Mouse (Mus musculus): ENCODE results near the gene Ppard. TPM values are rescaled to one million over a fixed set of nuclear protein-coding genes. Genes with fewer than 3 reads are reported as not detected.
"Not testable (repeated sequence)": the region's sequence is repeated elsewhere in the genome, so short reads cannot be mapped to it uniquely, and the experiment has no call there.

The Ppard gene
- polyA plus RNA-seq, 1 experiment from 2014 or later = 2.7 TPM

DNA sequence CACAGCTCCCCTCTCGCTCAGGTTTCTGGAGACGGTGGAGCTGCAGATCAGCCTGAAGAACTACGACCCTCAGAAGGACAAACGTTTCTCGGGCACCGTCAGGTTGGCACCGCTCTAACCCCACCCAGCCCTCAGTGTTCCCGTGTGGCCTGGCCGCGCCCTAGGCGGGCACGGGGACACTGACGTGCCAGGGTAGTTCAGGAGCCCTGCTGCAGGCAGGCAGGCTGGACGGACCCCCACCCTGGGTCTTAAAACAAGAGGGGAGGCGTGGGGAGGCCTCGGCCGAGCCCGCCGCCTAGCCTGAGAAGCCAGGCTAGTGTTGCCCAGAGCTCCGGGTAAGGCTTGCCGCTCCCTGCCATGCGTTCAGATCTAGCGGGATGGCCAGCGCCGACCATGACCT, 96.4 kb downstream of the Ppard start:
- under 1% methylated on average over 24 of the region's 25 CpGs for WGBS
- H3K4me1 ChIP-seq (ENCODE audit: control insufficient read depth, insufficient read depth, low read length) = peaks cover 44% of the 10 kb centered on the region
- H3K4me2 ChIP-seq (ENCODE audit: low read depth, severe bottlenecking) = peak overlapping the region; percentile 75
- ATAC-seq (ENCODE audit: insufficient number of reproducible peaks, low FRiP score, low TSS enrichment, low read depth) (no peak), DNase-seq (ENCODE audit: low spot score) (peak; percentile 52)
- peak overlapping the region; percentile 95 for H3K27ac ChIP-seq (replicated peaks; ENCODE audit: low read depth, low read length)
- peak overlapping the region; percentile 99 for H3K9ac ChIP-seq (ENCODE audit: low read length)
- no peaks in the 10 kb centered on the region for H3K9me3 ChIP-seq (ENCODE audit: control insufficient read depth, low read length)
- peaks cover 17% of the 10 kb centered on the region for H3K36me3 ChIP-seq (ENCODE audit: control insufficient read depth, insufficient read depth, low read length)
- no peaks in the 10 kb centered on the region for H3K27me3 ChIP-seq (ENCODE audit: control insufficient read depth, insufficient read depth, low read length)
- peak overlapping the region; percentile 97 for H3K4me3 ChIP-seq (ENCODE audit: low read depth, low read length)

DNA sequence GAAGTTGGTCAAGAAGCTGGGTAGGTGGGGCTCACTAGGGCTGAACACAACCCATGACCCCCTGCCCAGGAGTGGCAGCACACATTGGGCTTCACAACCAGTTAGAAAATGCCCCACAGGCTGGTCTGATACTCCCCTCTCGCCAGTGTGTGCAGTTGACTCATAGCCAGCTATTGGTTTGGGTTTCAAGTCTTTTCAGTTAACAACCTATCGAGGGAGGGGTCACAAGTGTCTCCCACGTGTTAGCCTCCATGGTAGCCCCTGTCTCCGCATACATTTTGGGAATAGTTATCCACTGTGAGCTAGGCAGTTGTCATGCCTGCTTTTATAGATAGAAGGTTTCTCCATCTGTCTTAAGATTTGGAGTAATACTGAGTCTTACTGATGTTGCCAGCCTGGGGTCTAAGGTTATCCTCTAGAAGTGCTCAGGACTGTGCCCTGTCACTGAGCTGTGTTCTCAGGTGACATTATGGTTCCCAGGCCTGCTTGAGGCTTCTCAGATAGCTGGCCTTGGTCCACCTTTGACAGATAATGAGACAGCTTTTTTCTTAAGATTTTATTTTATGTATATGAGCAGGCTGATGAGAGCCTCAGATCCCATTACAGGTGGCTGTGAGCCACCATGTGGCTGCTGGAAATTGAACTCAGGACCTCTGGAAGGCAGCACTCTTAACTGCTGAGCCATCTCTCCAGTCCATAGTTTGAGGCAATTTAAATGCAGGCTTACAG, 97.2 kb downstream of the Ppard start:
- 6% methylated on average over 4 of the region's 4 CpGs for WGBS
- peak overlapping the region; percentile 99 for H3K9ac ChIP-seq (ENCODE audit: low read length)
- peaks cover 49% of the 10 kb centered on the region for H3K4me1 ChIP-seq (ENCODE audit: control insufficient read depth, insufficient read depth, low read length)
- H3K27ac ChIP-seq (replicated peaks; ENCODE audit: low read depth, low read length) = peak overlapping the region; percentile 95
- no peaks in the 10 kb centered on the region for H3K27me3 ChIP-seq (ENCODE audit: control insufficient read depth, insufficient read depth, low read length)
- no peaks in the 10 kb centered on the region for H3K9me3 ChIP-seq (ENCODE audit: control insufficient read depth, low read length)
- ATAC-seq (ENCODE audit: insufficient number of reproducible peaks, low FRiP score, low TSS enrichment, low read depth) (no peak), DNase-seq (ENCODE audit: low spot score) (peak; percentile 42)
- peaks cover 15% of the 10 kb centered on the region for H3K36me3 ChIP-seq (ENCODE audit: control insufficient read depth, insufficient read depth, low read length)
- H3K4me3 ChIP-seq (ENCODE audit: low read depth, low read length) = peak overlapping the region; percentile 97
- peak overlapping the region; percentile 75 for H3K4me2 ChIP-seq (ENCODE audit: low read depth, severe bottlenecking)

DNA sequence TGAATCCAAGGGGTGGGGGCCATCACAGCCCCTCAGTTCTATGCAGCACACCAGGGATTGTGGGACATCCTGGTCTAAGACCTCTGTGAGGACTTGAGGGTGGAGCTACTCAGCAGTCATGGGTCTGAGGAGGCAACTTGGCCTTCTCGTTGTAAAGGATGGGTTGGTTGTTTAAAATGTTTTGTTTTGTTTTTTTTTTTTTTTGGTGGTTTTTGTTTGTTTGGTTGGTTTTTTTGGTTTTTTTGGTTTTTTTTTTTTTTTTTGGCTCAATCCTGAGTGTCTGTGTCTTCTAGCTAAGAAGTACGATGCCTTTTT, 97.7 kb downstream of the Ppard start:
- Histone ChIP-seq H3K4me2 (ENCODE audit: low read depth, severe bottlenecking) (peak overlapping the region; percentile 75), H3K27me3 (ENCODE audit: control insufficient read depth, insufficient read depth, low read length) (no peaks in the 10 kb centered on the region), H3K36me3 (ENCODE audit: control insufficient read depth, insufficient read depth, low read length) (peaks cover 14% of the 10 kb centered on the region), H3K27ac (replicated peaks; ENCODE audit: low read depth, low read length) (0 out of 2 replicates have a peak overlapping the region, but pooled peaks have one; percentile 30), H3K4me3 (ENCODE audit: low read depth, low read length) (peak overlapping the region; percentile 97), H3K9ac (ENCODE audit: low read length) (peak overlapping the region; percentile 24; the same call in 1 of the 2 replicates), H3K9me3 (ENCODE audit: control insufficient read depth, low read length) (no peaks in the 10 kb centered on the region), H3K4me1 (ENCODE audit: control insufficient read depth, insufficient read depth, low read length) (peaks cover 49% of the 10 kb centered on the region)
- no peak for ATAC-seq (ENCODE audit: insufficient number of reproducible peaks, low FRiP score, low TSS enrichment, low read depth)
- 53% methylated on average over 2 of the region's 2 CpGs for WGBS
- DNase-seq (ENCODE audit: low spot score) = no peak

- not testable (repeated sequence) for H3K9me3 ChIP-seq (ENCODE audit: control insufficient read depth, low read length); H3K27me3 ChIP-seq (ENCODE audit: control insufficient read depth, insufficient read depth, low read length); H3K4me2 ChIP-seq (ENCODE audit: low read depth, severe bottlenecking); DNase-seq (ENCODE audit: low spot score); ATAC-seq (ENCODE audit: insufficient number of reproducible peaks, low FRiP score, low TSS enrichment, low read depth); H3K27ac ChIP-seq (replicated peaks; ENCODE audit: low read depth, low read length); H3K9ac ChIP-seq (ENCODE audit: low read length); H3K4me3 ChIP-seq (ENCODE audit: low read depth, low read length)
- H3K4me1 ChIP-seq (ENCODE audit: control insufficient read depth, insufficient read depth, low read length) = peaks cover 49% of the 10 kb centered on the region
- 72% methylated on average over 6 of the region's 8 CpGs for WGBS
- peaks cover 14% of the 10 kb centered on the region for H3K36me3 ChIP-seq (ENCODE audit: control insufficient read depth, insufficient read depth, low read length)
These were observed 98.1 kb downstream of the Ppard start for GRCm38 (mm10) chr17:28330590-28330989.

DNA sequence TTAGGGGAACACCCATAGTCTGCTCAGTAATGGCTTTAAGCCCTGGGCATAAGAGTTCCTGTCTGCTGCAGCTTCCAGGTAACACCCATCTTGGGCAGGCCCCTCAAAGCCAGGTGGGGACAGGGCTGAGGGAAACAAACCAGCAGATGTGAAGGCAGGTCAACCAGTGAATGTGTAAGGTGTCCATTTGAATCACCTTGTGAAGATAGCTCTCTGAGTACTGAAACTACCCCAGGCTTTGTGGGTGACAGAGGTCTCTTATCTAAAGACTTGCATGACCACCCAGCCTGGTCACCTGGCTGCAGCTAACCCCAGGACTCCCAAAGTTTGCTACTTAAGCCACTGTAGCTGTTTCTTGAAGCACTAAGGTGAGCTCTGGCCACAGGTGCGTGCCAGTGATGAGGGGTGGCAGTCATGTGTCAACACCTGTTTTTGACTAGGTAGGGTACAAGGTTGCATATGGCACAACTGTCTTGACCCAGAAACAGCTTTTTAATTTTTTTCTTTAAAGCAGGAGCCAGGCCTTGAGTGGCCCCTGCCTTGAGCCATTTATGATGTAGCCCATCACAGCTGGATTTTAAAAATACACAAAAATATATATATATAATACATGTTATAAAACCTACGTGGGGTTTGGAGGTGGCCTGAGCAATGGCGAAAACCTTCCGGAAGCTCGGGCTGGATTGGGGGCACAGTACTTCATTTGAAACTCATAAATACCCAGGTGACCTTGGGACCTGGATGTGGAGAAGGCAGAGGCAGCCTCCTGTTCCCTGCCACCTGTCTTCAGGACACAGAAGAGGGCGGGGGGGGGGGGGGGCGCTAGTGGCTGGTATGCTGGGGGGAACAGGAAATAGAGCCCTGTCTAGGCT, 99.0 kb downstream of the Ppard start:
- H3K4me3 ChIP-seq (ENCODE audit: low read depth, low read length) = no peak overlapping the region
- H3K36me3 ChIP-seq (ENCODE audit: control insufficient read depth, insufficient read depth, low read length) = peaks cover 14% of the 10 kb centered on the region
- H3K4me1 ChIP-seq (ENCODE audit: control insufficient read depth, insufficient read depth, low read length) = peaks cover 49% of the 10 kb centered on the region
- H3K9me3 ChIP-seq (ENCODE audit: control insufficient read depth, low read length) = no peaks in the 10 kb centered on the region
- no peak overlapping the region for H3K9ac ChIP-seq (ENCODE audit: low read length)
- 20% methylated on average over 5 of the region's 7 CpGs for WGBS
- H3K27me3 ChIP-seq (ENCODE audit: control insufficient read depth, insufficient read depth, low read length) = no peaks in the 10 kb centered on the region
- peak overlapping the region; percentile 36; the same call in 1 of the 2 replicates for H3K27ac ChIP-seq (replicated peaks; ENCODE audit: low read depth, low read length)
- DNase-seq (ENCODE audit: low spot score) (peak; percentile 55), ATAC-seq (ENCODE audit: insufficient number of reproducible peaks, low FRiP score, low TSS enrichment, low read depth) (no peak)
- H3K4me2 ChIP-seq (ENCODE audit: low read depth, severe bottlenecking) = no peak overlapping the region

GRCm38 (mm10) chr17:28332113-28332914, 99.8 kb downstream of the Ppard start:
- WGBS = 44% methylated on average over 13 of the region's 13 CpGs
- Histone ChIP-seq H3K4me1 (ENCODE audit: control insufficient read depth, insufficient read depth, low read length) (peaks cover 48% of the 10 kb centered on the region), H3K36me3 (ENCODE audit: control insufficient read depth, insufficient read depth, low read length) (peaks cover 15% of the 10 kb centered on the region), H3K9me3 (ENCODE audit: control insufficient read depth, low read length) (peaks cover under 1% of the 10 kb centered on the region; the same call in 1 of the 2 replicates), H3K27ac (replicated peaks; ENCODE audit: low read depth, low read length) (peak overlapping the region; percentile 36; the same call in 1 of the 2 replicates), H3K4me2 (ENCODE audit: low read depth, severe bottlenecking) (0 out of 2 replicates have a peak overlapping the region, but pooled peaks have one; percentile 2), H3K9ac (ENCODE audit: low read length) (peak overlapping the region; percentile 34; the same call in 1 of the 2 replicates), H3K27me3 (ENCODE audit: control insufficient read depth, insufficient read depth, low read length) (no peaks in the 10 kb centered on the region), H3K4me3 (ENCODE audit: low read depth, low read length) (no peak overlapping the region)
- DNase-seq (ENCODE audit: low spot score) = peak; percentile 43
- no peak for ATAC-seq (ENCODE audit: insufficient number of reproducible peaks, low FRiP score, low TSS enrichment, low read depth)

DNA sequence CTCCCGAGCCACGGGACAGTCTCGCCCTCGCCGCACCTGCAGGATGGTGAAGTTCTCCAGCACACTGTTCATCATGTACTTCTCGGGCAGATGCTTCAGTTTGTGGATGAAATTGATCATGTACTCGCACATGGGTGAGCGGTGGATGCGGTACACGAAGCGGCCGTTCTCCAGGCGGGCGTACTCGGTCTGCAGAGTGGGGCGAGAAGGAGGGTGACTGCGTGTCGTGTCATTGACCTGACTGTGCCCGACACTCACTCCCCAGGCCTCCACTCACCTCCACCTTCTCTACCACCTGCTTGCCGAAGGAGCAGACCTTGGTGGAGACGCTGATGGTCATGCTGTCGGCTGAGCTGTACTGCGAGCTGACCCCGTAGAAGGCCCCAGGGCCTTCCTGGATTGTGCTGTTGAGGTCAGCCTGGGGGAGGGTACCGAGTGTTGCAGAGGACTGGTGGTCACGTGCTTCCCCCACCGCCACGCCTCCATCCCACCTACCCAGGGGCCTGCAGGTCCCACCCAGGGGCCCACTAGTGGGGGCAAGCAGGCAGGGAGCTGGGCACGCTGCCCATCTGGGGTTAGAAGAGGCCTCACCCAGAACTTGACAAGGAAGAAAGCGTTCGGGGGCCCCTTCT, 100.5 kb downstream of the Ppard start:
- Histone ChIP-seq H3K4me2 (ENCODE audit: low read depth, severe bottlenecking) (0 out of 2 replicates have a peak overlapping the region, but pooled peaks have one; percentile 2), H3K27me3 (ENCODE audit: control insufficient read depth, insufficient read depth, low read length) (no peaks in the 10 kb centered on the region), H3K4me1 (ENCODE audit: control insufficient read depth, insufficient read depth, low read length) (peaks cover 43% of the 10 kb centered on the region), H3K9me3 (ENCODE audit: control insufficient read depth, low read length) (peaks cover 2% of the 10 kb centered on the region; the same call in 1 of the 2 replicates), H3K9ac (ENCODE audit: low read length) (0 out of 2 replicates have a peak overlapping the region, but pooled peaks have one; percentile 17), H3K4me3 (ENCODE audit: low read depth, low read length) (no peak overlapping the region), H3K27ac (replicated peaks; ENCODE audit: low read depth, low read length) (no peak overlapping the region), H3K36me3 (ENCODE audit: control insufficient read depth, insufficient read depth, low read length) (peaks cover 19% of the 10 kb centered on the region)
- 54% methylated on average over 31 of the region's 31 CpGs for WGBS
- ATAC-seq (ENCODE audit: insufficient number of reproducible peaks, low FRiP score, low TSS enrichment, low read depth) = no peak
- DNase-seq (ENCODE audit: low spot score) = peak; percentile 51

Data from limb, embryonic 11.5 days (tissue).